Mouse (Mus musculus) liver, postnatal 0 days (tissue): ENCODE results near the gene Moap1. TPM values are rescaled to one million over a fixed set of nuclear protein-coding genes. Genes with fewer than 3 reads are reported as not detected.

Experiments
- ATAC-seq: fragments of 200-750 bp; cut with Nextera tagmentation; 2 replicates; pipeline ENCODE4 v1.8.0; 2017; ENCODE audit warnings: mild to moderate bottlenecking, moderate library complexity
- DNase-seq: peaks from one replicate; pipeline ENCODE4 v3.0.0-alpha.2; 2016
- H3K27ac ChIP-seq: fragments of 300-500 bp; sonication (generic); 2 replicates; pipeline ENCODE4 v1.5.1; 2014; ENCODE audit warnings: antibody characterized with exemption, moderate library complexity, mild to moderate bottlenecking, low read depth
- H3K27me3 ChIP-seq: fragments of 300-500 bp; sonication (generic); 2 replicates; pipeline ENCODE4 v1.6.1; 2014; ENCODE audit warnings: low read length, control low read depth, mixed read lengths; ENCODE audit not compliant: insufficient read depth
- H3K36me3 ChIP-seq: fragments of 300-500 bp; sonication (generic); replicated peaks from 2 replicates; pipeline ENCODE4 v1.6.1; 2014; ENCODE audit warnings: mild to moderate bottlenecking, control low read depth, low read length, moderate library complexity, mixed read lengths; ENCODE audit not compliant: insufficient read depth
- H3K4me1 ChIP-seq: fragments of 300-500 bp; sonication (generic); 2 replicates; pipeline ENCODE4 v1.6.1; 2014; ENCODE audit warnings: antibody characterized with exemption, mild to moderate bottlenecking, control low read depth; ENCODE audit not compliant: insufficient read depth
- H3K4me2 ChIP-seq: fragments of 300-500 bp; sonication (generic); 2 replicates; pipeline ENCODE4 v1.6.1; 2014; ENCODE audit warnings: low read depth, mild to moderate bottlenecking, low read length, moderate library complexity, mixed read lengths
- H3K4me3 ChIP-seq: fragments of 300-500 bp; sonication (generic); 2 replicates; pipeline ENCODE4 v1.5.1; 2014; ENCODE audit warnings: low read depth, low read length
- H3K9ac ChIP-seq: fragments of 300-500 bp; sonication (generic); replicated peaks from 2 replicates; pipeline ENCODE4 v1.6.1; 2014; ENCODE audit warnings: mild to moderate bottlenecking, moderate library complexity
- H3K9me3 ChIP-seq: fragments of 300-500 bp; sonication (generic); 2 replicates; pipeline ENCODE4 v1.6.1; 2016; ENCODE audit warnings: mild to moderate bottlenecking, control low read depth, low read length, mixed read lengths
- CTCF ChIP-seq: sonication (generic); IDR thresholded peaks from 2 replicates; pipeline ENCODE4 v1.5.1; 2016; ENCODE audit warnings: antibody characterized with exemption, low read depth
- EP300 ChIP-seq: IDR thresholded peaks from 2 replicates; pipeline ENCODE4 v1.6.1; 2016; ENCODE audit warnings: antibody characterized with exemption, low read depth, mild to moderate bottlenecking
- WGBS: fragments of 180-500 bp; shearing (Covaris S2); extraction: QIAGEN DNeasy Blood & Tissue Kit; methylation state at CpG from one replicate; pipeline ENCODE4 v1.1.7; 2014; ENCODE audit not compliant: insufficient replicate concordance; 5-methylcytosine and 5-hydroxymethylcytosine counted together
- polyA plus RNA-seq: library from polyadenylated mRNA; unstranded; fragments of >200 nt; fragmentation: Nextera tagmentation; extraction: Ambion mirVana; gene quantifications from 2 replicates; pipeline ENCODE4 v1.2.1, GENCODE M21; 2015

The Moap1 gene
- polyA plus RNA-seq, 1 experiment from 2014 or later, result 4.9 TPM

DNA sequence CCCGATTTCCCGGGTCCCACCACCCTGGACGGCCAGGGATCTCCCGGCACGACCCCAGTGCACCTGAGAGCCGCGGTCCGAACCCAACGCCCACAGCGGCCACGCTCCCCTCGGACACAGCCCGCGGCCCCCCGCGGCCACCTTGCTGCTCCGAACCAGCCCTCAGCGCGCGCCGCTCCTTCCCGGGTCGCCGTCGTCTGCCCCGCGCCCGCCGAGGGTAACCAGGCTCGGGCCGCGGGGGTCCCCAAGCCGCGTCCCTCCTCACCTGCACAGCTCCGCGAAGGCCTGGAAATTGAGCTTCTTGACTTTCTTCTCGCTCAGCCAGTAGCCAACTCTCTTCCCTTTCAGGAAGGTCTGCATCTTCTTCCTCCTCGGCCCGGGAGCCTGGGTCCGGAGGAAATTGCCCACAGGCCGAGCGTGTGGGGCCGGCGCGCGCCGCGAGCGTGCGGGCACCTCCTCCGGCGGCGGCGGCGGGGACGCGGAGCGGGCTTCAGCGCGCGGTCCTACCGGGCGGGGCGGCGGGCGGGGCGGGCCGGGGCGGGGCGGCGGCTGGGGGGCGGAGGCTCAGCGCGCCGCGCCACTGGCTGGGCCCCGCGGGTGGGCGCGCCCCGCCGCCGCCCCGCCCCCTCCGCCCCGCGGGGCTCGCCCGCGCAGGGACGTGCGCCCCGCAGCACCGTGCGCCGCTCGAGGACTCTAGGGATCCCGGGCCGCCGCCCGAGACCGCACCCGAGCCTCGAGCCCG is 38.8 kb downstream of the Moap1 start, which contains the start of gene Itpk1:
Gene Itpk1, minus strand, starts transcription at position 474 of the 742 bp plus-strand sequence.
- WGBS, result under 1% methylated on average over 41 of the region's 105 CpGs
- Histone ChIP-seq H3K4me2 (peak within 1 kb of the TSS; percentile 99), H3K27ac (peak within 1 kb of the TSS; percentile 98), H3K4me3 (peak within 1 kb of the TSS; percentile 85), H3K27me3 (no peaks in the 10 kb centered on the region), H3K9me3 (no peaks in the 10 kb centered on the region), H3K4me1 (peaks cover 43% of the 10 kb centered on the region), H3K36me3 (no peaks in the 10 kb centered on the region), H3K9ac (peak within 1 kb of the TSS; percentile 90)
- no peak for TF ChIP-seq CTCF
- DNase-seq (peak; percentile 85), ATAC-seq (peak; percentile 93)

DNA sequence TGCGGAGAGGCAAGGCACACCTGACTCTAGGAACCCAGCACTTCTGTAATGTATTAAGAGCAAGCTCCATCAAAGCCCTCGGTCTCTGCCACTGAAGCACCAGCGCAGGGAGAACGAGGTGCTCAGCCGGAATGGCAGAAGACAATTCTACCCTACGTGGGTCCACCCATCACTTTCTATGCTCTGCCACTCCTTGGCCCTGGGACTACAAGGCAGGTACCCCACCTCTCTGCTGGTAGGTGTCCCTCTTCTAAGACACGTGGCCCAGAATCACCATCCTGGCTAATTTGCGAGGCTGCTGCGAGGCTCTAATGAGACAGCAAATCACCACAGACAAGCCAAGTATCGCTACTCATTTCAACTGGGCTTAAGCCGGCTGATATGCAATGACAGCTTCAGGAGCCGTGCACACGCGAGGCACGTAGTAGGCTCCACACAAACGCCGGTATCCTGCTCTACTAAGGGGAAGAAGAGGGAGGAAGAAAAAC is 39.5 kb downstream of the Moap1 start:
- Histone ChIP-seq H3K9me3 (no peaks in the 10 kb centered on the region), H3K27ac (peak overlapping the region; percentile 98), H3K4me1 (peaks cover 50% of the 10 kb centered on the region), H3K4me2 (peak overlapping the region; percentile 99), H3K27me3 (no peaks in the 10 kb centered on the region), H3K4me3 (peak overlapping the region; percentile 85), H3K36me3 (no peaks in the 10 kb centered on the region), H3K9ac (peak overlapping the region; percentile 90)
- WGBS, result 10% methylated on average over 17 of the region's 17 CpGs
- ATAC-seq (no peak), DNase-seq (no peak)
- TF ChIP-seq CTCF (no peak), EP300 (no peak)

DNA sequence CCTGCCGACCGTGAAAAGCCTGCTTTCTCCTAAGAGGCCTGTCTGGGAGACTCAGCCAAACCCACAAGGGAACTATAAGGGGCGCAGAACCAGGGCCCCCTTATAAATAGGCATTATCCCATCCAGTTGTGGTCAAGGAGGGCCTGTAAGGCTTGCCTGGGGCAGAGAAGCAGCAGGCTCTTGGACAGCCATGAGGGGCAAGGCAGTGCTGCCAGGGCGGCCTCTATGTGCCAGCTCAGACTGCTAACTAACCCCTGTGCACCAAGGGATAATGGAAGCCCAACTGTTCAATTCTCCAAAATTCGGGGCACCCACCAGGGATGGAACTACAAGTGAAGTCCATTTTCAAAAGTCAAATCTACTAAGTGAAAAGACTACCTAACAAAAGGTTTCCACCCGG is 40.0 kb downstream of the Moap1 start:
- Histone ChIP-seq H3K36me3 (no peaks in the 10 kb centered on the region), H3K4me2 (peak overlapping the region; percentile 99), H3K27ac (peak overlapping the region; percentile 98), H3K9ac (no peak overlapping the region; the same call in 1 of the 2 replicates), H3K9me3 (no peaks in the 10 kb centered on the region), H3K27me3 (no peaks in the 10 kb centered on the region), H3K4me1 (peaks cover 54% of the 10 kb centered on the region), H3K4me3 (peak overlapping the region; percentile 85)
- ATAC-seq (no peak), DNase-seq (no peak)
- 45% methylated on average over 6 of the region's 6 CpGs for WGBS
- TF ChIP-seq EP300 (no peak), CTCF (no peak)

DNA sequence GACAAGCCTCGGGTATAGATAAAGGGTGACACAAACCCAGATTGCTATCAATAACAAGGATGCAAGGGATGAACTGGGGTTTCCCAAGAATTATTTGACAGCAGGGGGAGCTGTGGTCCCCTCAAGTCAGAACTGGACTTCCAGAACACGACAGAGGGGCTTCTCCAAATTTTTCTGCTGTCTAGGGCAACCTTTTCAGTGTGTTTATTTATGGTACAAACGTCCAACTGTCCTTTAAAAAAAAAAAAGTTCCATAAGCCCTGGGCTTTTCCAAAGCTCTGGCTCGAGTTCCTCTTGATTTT is 40.4 kb downstream of the Moap1 start:
- Histone ChIP-seq H3K9ac (0 out of 2 replicates have a peak overlapping the region, but pooled peaks have one; percentile 8), H3K4me2 (peak overlapping the region; percentile 99), H3K4me3 (peak overlapping the region; percentile 85), H3K36me3 (no peaks in the 10 kb centered on the region), H3K4me1 (peaks cover 58% of the 10 kb centered on the region), H3K27me3 (no peaks in the 10 kb centered on the region), H3K9me3 (no peaks in the 10 kb centered on the region), H3K27ac (peak overlapping the region; percentile 66; the same call in 1 of the 2 replicates)
- TF ChIP-seq CTCF (peak; percentile 39; the same call in 1 of the 2 replicates), EP300 (no peak)
- no peak for ATAC-seq
- WGBS, result 5% methylated on average over 4 of the region's 4 CpGs
- no peak for DNase-seq

DNA sequence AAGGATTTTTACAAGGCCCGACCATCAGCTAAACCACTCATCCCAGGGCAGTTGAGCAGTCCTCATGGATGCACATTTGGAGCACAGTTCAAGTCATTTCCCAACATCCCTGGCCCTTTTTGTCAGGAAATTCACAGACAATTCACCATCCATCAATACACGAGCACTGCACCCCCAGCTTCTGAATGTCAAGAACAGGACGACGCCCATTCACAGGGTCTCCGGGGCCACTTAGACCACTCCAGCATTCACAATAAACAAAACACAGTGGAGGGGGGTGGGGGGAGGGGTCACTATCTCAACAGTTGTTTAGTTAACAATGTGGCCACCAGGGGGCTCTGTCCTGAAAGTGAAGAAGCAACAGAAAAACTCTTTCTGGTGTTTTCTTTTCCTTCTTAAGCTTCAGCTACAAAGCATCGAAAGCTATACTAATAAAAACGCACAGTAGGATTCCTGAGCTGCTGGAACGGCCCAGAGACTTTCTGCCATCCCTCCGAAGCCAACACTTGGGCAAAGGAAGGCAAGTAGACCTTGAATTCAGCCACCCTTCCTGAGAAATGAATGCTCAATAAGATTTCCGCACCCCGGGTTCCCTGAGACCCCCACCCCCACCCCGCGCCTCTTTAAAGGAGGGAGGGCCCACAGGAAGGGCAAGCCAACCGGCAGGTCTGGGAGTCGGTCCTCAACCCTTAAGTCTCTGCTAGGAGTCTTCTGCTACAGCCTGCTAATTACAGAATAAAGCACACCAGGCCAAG is 40.9 kb downstream of the Moap1 start:
- DNase-seq, result peak; percentile 87
- WGBS, result 12% methylated on average over 15 of the region's 15 CpGs
- 0 out of 2 replicates have a peak overlapping the region, but pooled peaks have one; percentile 8 for H3K9ac ChIP-seq
- TF ChIP-seq EP300 (no peak), CTCF (peak; percentile 76)
- H3K4me2 ChIP-seq, result peak overlapping the region; percentile 99
- H3K9me3 ChIP-seq, result no peaks in the 10 kb centered on the region
- H3K4me1 ChIP-seq, result peaks cover 63% of the 10 kb centered on the region
- no peaks in the 10 kb centered on the region for H3K36me3 ChIP-seq
- no peaks in the 10 kb centered on the region for H3K27me3 ChIP-seq
- ATAC-seq, result no peak
- peak overlapping the region; percentile 66 for H3K27ac ChIP-seq
- peak overlapping the region; percentile 85 for H3K4me3 ChIP-seq

DNA sequence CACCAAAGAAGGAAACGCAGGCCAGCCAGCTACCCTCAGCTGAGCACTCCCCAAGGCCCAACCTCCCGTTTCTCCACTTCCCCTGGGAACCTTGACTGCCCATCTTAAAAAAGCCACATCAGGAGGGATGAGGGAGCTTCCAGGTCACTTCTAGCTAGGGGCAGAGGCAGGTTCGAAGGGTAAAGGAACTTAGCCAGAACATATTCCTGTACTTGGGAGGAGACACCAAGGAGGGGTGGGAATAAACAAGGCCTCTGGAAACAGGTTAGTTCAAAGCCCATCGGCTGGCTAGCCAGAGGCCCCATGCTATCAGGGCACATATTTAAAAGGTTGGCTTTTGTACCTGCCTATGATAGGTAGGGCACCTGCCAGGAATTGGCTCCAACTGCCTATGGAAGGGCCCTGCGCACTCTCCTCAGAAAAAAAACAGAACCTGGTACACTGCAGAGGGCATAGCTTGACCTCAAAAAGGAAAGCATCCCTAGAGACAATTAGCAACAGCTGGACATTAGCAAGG is 41.7 kb downstream of the Moap1 start:
- TF ChIP-seq CTCF (no peak), EP300 (no peak)
- 69% methylated on average over 5 of the region's 5 CpGs for WGBS
- DNase-seq (no peak), ATAC-seq (no peak)
- Histone ChIP-seq H3K27me3 (no peaks in the 10 kb centered on the region), H3K9me3 (no peaks in the 10 kb centered on the region), H3K36me3 (no peaks in the 10 kb centered on the region), H3K9ac (no peak overlapping the region), H3K27ac (no peak overlapping the region), H3K4me3 (no peak overlapping the region), H3K4me2 (no peak overlapping the region), H3K4me1 (peaks cover 69% of the 10 kb centered on the region)
